Mouse (Mus musculus): ENCODE results near the gene Zfyve28.

DNA sequence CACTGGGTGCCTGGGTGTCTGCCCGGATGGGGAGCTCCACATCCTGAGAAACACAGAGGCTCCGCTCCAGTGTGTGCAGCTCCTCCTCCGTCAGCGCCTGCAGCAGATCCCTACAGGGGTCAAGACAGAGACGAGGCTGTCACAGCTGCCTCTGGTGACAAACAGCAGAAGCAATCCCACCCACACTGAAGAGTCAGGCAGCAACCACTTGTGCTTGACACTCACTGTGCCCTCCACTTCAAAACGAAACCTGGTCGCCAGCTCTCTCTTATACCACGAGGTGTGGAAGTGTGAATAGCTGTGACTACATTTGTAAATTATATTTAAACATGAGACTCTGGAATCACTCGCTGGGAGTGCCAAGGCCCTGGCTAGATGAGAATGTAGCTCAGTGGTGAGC is 70.5 kb downstream of the Zfyve28 start:
- TF ChIP-seq MEF2A (IDR thresholded peaks at IDR 0.05; ENCODE audit: extremely low read depth, insufficient replicate concordance, low read depth, low read length, poor library complexity, severe bottlenecking) (no peak), MAX (IDR thresholded peaks at IDR 0.05; ENCODE audit: low read length) (no peak), GATA1 (IDR thresholded peaks at IDR 0.05; ENCODE audit: low read depth, low read length) (no peak), HCFC1 (IDR thresholded peaks at IDR 0.05; ENCODE audit: low read depth, low read length) (no peak), TAL1 (IDR thresholded peaks at IDR 0.05; ENCODE audit: low read length) (no peak), ZNF384 (IDR thresholded peaks at IDR 0.05; ENCODE audit: low read depth, low read length) (no peak)

All from MEL (cell line).